Mouse (Mus musculus) v-Abl transformed pro-B cells (cell line): ENCODE data around the gene Morn5.

ENCODE experiments used
- in situ Hi-C, 2 experiments: fragments of 400-800 bp; cut with MboI; formaldehyde crosslinking; loops; one replicate each; pipeline ENCODE4 v1.15.1; 2025; ENCODE audit not compliant: unreplicated experiment in 2 of 2

Morn5 gene

GRCm38 (mm10) chr2:36102559-36102946 is 53.3 kb downstream of the Morn5 start:
- in situ Hi-C loops = no loop called here

- in situ Hi-C loops = no loop called here
Observed at GRCm38 (mm10) chr2:36103069-36103554, 53.9 kb downstream of the Morn5 start.

GRCm38 (mm10) chr2:36103555-36104367 is 54.5 kb downstream of the Morn5 start:
- in situ Hi-C loops = no loop called here

- in situ Hi-C loops = no loop called here
Observed at GRCm38 (mm10) chr2:36104436-36104955, 55.2 kb downstream of the Morn5 start.

- in situ Hi-C loops = no loop called here
Observed at GRCm38 (mm10) chr2:36104956-36105741, 55.9 kb downstream of the Morn5 start, which contains the start of gene Lhx6. Lhx6 (minus strand) TSS chr2:36105408.

- in situ Hi-C loops = no loop called here
Observed at GRCm38 (mm10) chr2:36108615-36109014, 59.4 kb downstream of the Morn5 start.

DNA sequence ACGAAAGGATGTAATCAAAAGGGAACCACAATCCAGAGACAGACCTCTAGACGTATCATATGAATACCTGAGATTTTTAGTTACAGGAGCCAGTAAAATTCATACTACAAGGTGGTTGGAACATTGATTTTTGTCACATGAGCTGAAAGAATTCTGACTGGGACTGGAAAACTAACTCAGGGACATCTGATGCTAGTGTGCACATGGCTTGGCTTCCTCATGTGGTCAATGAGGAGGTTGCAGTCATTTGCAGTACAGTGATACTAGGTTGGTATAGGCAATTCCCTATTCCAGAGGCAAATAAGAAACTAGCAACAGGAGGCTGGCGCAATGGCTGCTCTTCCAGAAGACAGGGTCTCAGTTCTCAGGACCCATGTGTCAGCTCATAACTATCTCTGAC is 63.4 kb downstream of the Morn5 start:
- in situ Hi-C loops = no loop called here

DNA sequence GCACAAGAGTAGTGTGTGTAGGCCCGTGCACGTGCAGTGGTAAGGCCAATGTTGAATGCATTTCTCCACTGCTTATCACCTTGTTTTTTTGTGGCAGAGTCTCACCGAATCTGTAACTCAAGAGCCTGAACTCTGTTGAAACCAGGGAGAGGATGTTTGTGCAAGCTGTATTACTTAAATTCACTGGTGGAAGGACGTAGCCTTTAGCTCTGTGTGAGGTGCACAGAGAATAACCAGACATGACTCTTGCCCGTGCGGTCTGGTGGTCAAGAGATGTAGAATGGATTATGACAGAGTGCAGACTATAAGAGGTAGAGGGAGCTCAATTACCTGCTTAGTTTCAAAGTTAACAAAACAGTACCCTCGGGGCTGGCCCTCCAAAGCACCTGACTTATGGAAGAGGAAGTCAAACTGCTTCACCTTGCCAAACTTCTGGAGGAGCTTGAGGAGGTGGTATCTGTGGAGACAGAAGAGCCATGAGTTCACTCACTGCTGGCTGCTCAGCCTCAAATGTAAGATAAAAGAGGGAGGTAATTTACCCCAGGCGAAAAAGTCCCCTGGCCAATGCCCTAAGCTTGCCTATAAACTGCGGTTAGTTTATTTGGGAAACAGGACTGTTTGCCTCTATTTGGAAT is 77.7 kb downstream of the Morn5 start:
- in situ Hi-C loops = no loop called here

GRCm38 (mm10) chr2:36127973-36128372 is 78.7 kb downstream of the Morn5 start:
- in situ Hi-C loops = no loop called here

- in situ Hi-C loops = no loop called here
Observed at GRCm38 (mm10) chr2:36129051-36129450, 79.8 kb downstream of the Morn5 start.
